Mouse (Mus musculus): Measurements from ENCODE around the gene Fitm1. TPM values are rescaled to one million over a fixed set of nuclear protein-coding genes. Genes with fewer than 3 reads are reported as not detected.
A peak's percentile ranks its signal among the peaks of the same experiment; 100 is the strongest.

Fitm1 gene
- polyA plus RNA-seq, 1 experiment from 2014 or later: not detected

DNA sequence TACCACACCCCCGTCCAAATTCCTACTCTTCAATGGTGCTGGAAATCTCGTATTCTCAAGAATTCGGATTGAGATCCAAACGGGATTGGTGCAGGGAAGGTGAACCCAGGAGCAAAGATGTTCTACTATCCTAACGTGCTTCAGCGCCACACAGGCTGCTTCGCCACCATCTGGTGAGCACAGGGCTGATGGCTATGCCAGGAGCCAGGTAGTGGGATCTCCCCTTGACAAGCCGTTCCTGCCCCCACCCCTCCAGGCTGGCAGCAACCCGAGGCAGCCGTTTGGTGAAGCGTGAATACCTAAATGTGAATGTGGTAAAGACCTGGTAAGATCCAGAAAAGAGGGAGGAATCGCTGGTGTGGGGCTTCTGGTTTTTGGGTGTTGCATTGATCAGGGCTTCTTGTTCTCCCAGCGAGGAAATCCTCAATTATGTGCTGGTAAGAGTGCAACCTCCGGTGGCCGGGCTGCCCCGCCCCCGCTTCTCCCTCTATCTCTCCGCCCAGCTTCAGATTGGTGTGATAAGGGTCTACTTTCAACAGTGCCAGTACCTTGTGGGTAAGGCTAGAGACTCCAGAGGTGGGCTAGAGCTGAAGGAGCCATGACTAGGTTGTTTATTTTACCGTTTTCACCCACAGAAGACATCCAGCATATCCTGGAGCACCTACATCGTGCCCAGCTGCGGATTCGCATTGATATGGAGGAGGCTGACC, 43.2 kb downstream of the Fitm1 start:
- H3K9ac ChIP-seq (replicated peaks; ENCODE audit: low read depth, low read length): no peak overlapping the region; the same call in 1 of the 2 replicates
- peak overlapping the region; percentile 27 for H3K4me2 ChIP-seq (ENCODE audit: low read length)
- no peak for ATAC-seq

More for the DNA sequence above, 43.2 kb downstream of the Fitm1 start:
- no peaks in the 10 kb centered on the region for H3K4me1 ChIP-seq (replicated peaks; ENCODE audit: control insufficient read depth, insufficient read depth, low read length)
- no peak overlapping the region; the same call in 1 of the 2 replicates for H3K27ac ChIP-seq (ENCODE audit: low read length)
- peak overlapping the region; percentile 32 for H3K4me3 ChIP-seq (replicated peaks; ENCODE audit: low read length)
- H3K27me3 ChIP-seq (replicated peaks; ENCODE audit: control insufficient read depth, insufficient read depth, low read length): no peaks in the 10 kb centered on the region
- no peaks in the 10 kb centered on the region for H3K9me3 ChIP-seq (ENCODE audit: control insufficient read depth, low read length)
- 55% methylated on average over 22 of the region's 22 CpGs for WGBS
- H3K36me3 ChIP-seq (ENCODE audit: control insufficient read depth, insufficient read depth): no peaks in the 10 kb centered on the region

Other genes starting within 250 kb of the Fitm1 start
- gene Dhrs4, start 96.9 kb upstream of the Fitm1 start, polyA plus RNA-seq (2015; fragmentation: Nextera tagmentation; extraction: Ambion mirVana): 43.3 and 48.2 TPM in 2 replicates
- 29.4 and 38.1 TPM in 2 replicates for gene Carmil3, start 85.0 kb upstream of the Fitm1 start, polyA plus RNA-seq (2015; fragmentation: Nextera tagmentation; extraction: Ambion mirVana)
- gene Cpne6, start 65.2 kb upstream of the Fitm1 start, polyA plus RNA-seq (2015; fragmentation: Nextera tagmentation; extraction: Ambion mirVana): 9.9 and 18.0 TPM in 2 replicates
- not detected in 2 replicates for gene Nrl, start 50.6 kb upstream of the Fitm1 start, polyA plus RNA-seq (2015; fragmentation: Nextera tagmentation; extraction: Ambion mirVana)
- gene Pck2, start 35.4 kb upstream of the Fitm1 start, polyA plus RNA-seq (2015; fragmentation: Nextera tagmentation; extraction: Ambion mirVana): 23.3 and 23.6 TPM in 2 replicates
- 123 and 127 TPM in 2 replicates for gene Dcaf11, start 15.6 kb upstream of the Fitm1 start, polyA plus RNA-seq (2015; fragmentation: Nextera tagmentation; extraction: Ambion mirVana)
- 0.63 and 2.3 TPM in 2 replicates for gene A730061H03Rik, start 15.2 kb upstream of the Fitm1 start, polyA plus RNA-seq (2015; fragmentation: Nextera tagmentation; extraction: Ambion mirVana)
- gene Psme1, start 2.5 kb downstream of the Fitm1 start, polyA plus RNA-seq (2015; fragmentation: Nextera tagmentation; extraction: Ambion mirVana): 185 and 197 TPM in 2 replicates
- 12.9 and 23.4 TPM in 2 replicates for gene Emc9, start 9.7 kb downstream of the Fitm1 start, polyA plus RNA-seq (2015; fragmentation: Nextera tagmentation; extraction: Ambion mirVana)
- 179 and 182 TPM in 2 replicates for gene Psme2, start 15.5 kb downstream of the Fitm1 start, polyA plus RNA-seq (2015; fragmentation: Nextera tagmentation; extraction: Ambion mirVana)
- 16.9 and 22.5 TPM in 2 replicates for gene Rnf31, start 16.1 kb downstream of the Fitm1 start, polyA plus RNA-seq (2015; fragmentation: Nextera tagmentation; extraction: Ambion mirVana)
- 7.8 and 11.8 TPM in 2 replicates for gene Irf9, start 28.0 kb downstream of the Fitm1 start, polyA plus RNA-seq (2015; fragmentation: Nextera tagmentation; extraction: Ambion mirVana)
- 9.4 and 11.3 TPM in 2 replicates for gene Rec8, start 42.4 kb downstream of the Fitm1 start, polyA plus RNA-seq (2015; fragmentation: Nextera tagmentation; extraction: Ambion mirVana)
- gene Ipo4, start 60.3 kb downstream of the Fitm1 start, polyA plus RNA-seq (2015; fragmentation: Nextera tagmentation; extraction: Ambion mirVana): 92.5 and 110 TPM in 2 replicates
- gene Gm49378, start 62.3 kb downstream of the Fitm1 start, polyA plus RNA-seq (2015; fragmentation: Nextera tagmentation; extraction: Ambion mirVana): 0.67 and 3.8 TPM in 2 replicates
- gene Tm9sf1, start 68.2 kb downstream of the Fitm1 start, polyA plus RNA-seq (2015; fragmentation: Nextera tagmentation; extraction: Ambion mirVana): 62.1 and 66.2 TPM in 2 replicates
- 0.29 and 0.51 TPM in 2 replicates for gene Tssk4, start 74.6 kb downstream of the Fitm1 start, polyA plus RNA-seq (2015; fragmentation: Nextera tagmentation; extraction: Ambion mirVana)
- 63.5 and 71.3 TPM in 2 replicates for gene Mdp1, start 84.9 kb downstream of the Fitm1 start, polyA plus RNA-seq (2015; fragmentation: Nextera tagmentation; extraction: Ambion mirVana)
- 52.5 and 62.6 TPM in 2 replicates for gene Gmpr2, start 96.3 kb downstream of the Fitm1 start, polyA plus RNA-seq (2015; fragmentation: Nextera tagmentation; extraction: Ambion mirVana)
- 514 and 544 TPM in 2 replicates for gene Nedd8, start 96.5 kb downstream of the Fitm1 start, polyA plus RNA-seq (2015; fragmentation: Nextera tagmentation; extraction: Ambion mirVana)
- gene Tinf2, start 106.2 kb downstream of the Fitm1 start, polyA plus RNA-seq (2015; fragmentation: Nextera tagmentation; extraction: Ambion mirVana): 31.4 and 32.6 TPM in 2 replicates
- 0.26 and 0.28 TPM in 2 replicates for gene Tgm1, start 138.3 kb downstream of the Fitm1 start, polyA plus RNA-seq (2015; fragmentation: Nextera tagmentation; extraction: Ambion mirVana)
- gene Rabggta, start 146.6 kb downstream of the Fitm1 start, polyA plus RNA-seq (2015; fragmentation: Nextera tagmentation; extraction: Ambion mirVana): 52.6 and 53.3 TPM in 2 replicates
- 81.9 and 83.5 TPM in 2 replicates for gene Dhrs1, start 170.1 kb downstream of the Fitm1 start, polyA plus RNA-seq (2015; fragmentation: Nextera tagmentation; extraction: Ambion mirVana)
- gene Nop9, start 170.1 kb downstream of the Fitm1 start, polyA plus RNA-seq (2015; fragmentation: Nextera tagmentation; extraction: Ambion mirVana): 36.4 and 46.0 TPM in 2 replicates
- 0.21 TPM in 1 of 2 replicates, not detected in the other for gene Cideb, start 182.8 kb downstream of the Fitm1 start, polyA plus RNA-seq (2015; fragmentation: Nextera tagmentation; extraction: Ambion mirVana)
- 0.21 and 0.38 TPM in 2 replicates for gene Ltb4r2, start 185.8 kb downstream of the Fitm1 start, polyA plus RNA-seq (2015; fragmentation: Nextera tagmentation; extraction: Ambion mirVana)
- gene Ltb4r1, start 190.3 kb downstream of the Fitm1 start, polyA plus RNA-seq (2015; fragmentation: Nextera tagmentation; extraction: Ambion mirVana): 0.24 and 0.25 TPM in 2 replicates
- gene Adcy4, start 208.5 kb downstream of the Fitm1 start, polyA plus RNA-seq (2015; fragmentation: Nextera tagmentation; extraction: Ambion mirVana): 3.2 and 3.7 TPM in 2 replicates
- gene Ripk3, start 213.2 kb downstream of the Fitm1 start, polyA plus RNA-seq (2015; fragmentation: Nextera tagmentation; extraction: Ambion mirVana): 2.7 and 3.2 TPM in 2 replicates
- gene Nfatc4, start 247.5 kb downstream of the Fitm1 start, polyA plus RNA-seq (2015; fragmentation: Nextera tagmentation; extraction: Ambion mirVana): 11.7 and 12.3 TPM in 2 replicates